Mouse (Mus musculus): ENCODE results near the gene Strn4. TPM values are rescaled to one million over a fixed set of nuclear protein-coding genes. Genes with fewer than 3 reads are reported as not detected.

Strn4 gene
- polyA plus RNA-seq, 1 experiment, result 11.3 TPM

- TF ChIP-seq TAL1 (IDR thresholded peaks at IDR 0.05; ENCODE audit: low read length) (no peak), GATA1 (IDR thresholded peaks at IDR 0.05; ENCODE audit: low read length) (no peak)
- Histone ChIP-seq H3K36me3 (ENCODE audit: control insufficient read depth) (peaks cover 84% of the 10 kb centered on the region), H3K4me1 (ENCODE audit: control insufficient read depth) (peaks cover 37% of the 10 kb centered on the region)
These were observed 22.5 kb downstream of the Strn4 start for GRCm38 (mm10) chr7:16837916-16838803.

GRCm38 (mm10) chr7:16838804-16839426 is 23.2 kb downstream of the Strn4 start:
- H3K27me3 ChIP-seq (ENCODE audit: control insufficient read depth), result no peaks in the 10 kb centered on the region
- no peak for TF ChIP-seq GATA1 (IDR thresholded peaks at IDR 0.05; ENCODE audit: low read length)
- no peak for TF ChIP-seq TAL1 (IDR thresholded peaks at IDR 0.05; ENCODE audit: low read length)
- peaks cover 45% of the 10 kb centered on the region for H3K4me1 ChIP-seq (ENCODE audit: control insufficient read depth)
- no peak overlapping the region for H3K4me3 ChIP-seq (replicated peaks)
- H3K36me3 ChIP-seq (ENCODE audit: control insufficient read depth), result peaks cover 76% of the 10 kb centered on the region
- H3K9me3 ChIP-seq (ENCODE audit: control insufficient read depth, low read length), result no peaks in the 10 kb centered on the region

More at GRCm38 (mm10) chr7:16837916-16838803, 22.5 kb downstream of the Strn4 start:
- Histone ChIP-seq H3K9me3 (ENCODE audit: control insufficient read depth, low read length) (no peaks in the 10 kb centered on the region), H3K27me3 (ENCODE audit: control insufficient read depth) (no peaks in the 10 kb centered on the region), H3K4me3 (replicated peaks) (no peak overlapping the region)

GRCm38 (mm10) chr7:16839427-16840108 is 23.9 kb downstream of the Strn4 start:
- no peaks in the 10 kb centered on the region for H3K9me3 ChIP-seq (ENCODE audit: control insufficient read depth, low read length)
- no peaks in the 10 kb centered on the region for H3K27me3 ChIP-seq (ENCODE audit: control insufficient read depth)
- TF ChIP-seq GATA1 (IDR thresholded peaks at IDR 0.05; ENCODE audit: low read length) (no peak), TAL1 (IDR thresholded peaks at IDR 0.05; ENCODE audit: low read length) (no peak)
- H3K36me3 ChIP-seq (ENCODE audit: control insufficient read depth), result peaks cover 70% of the 10 kb centered on the region
- H3K4me3 ChIP-seq (replicated peaks), result no peak overlapping the region
- H3K4me1 ChIP-seq (ENCODE audit: control insufficient read depth), result peaks cover 51% of the 10 kb centered on the region

GRCm38 (mm10) chr7:16840109-16840491 is 24.4 kb downstream of the Strn4 start:
- TF ChIP-seq TAL1 (IDR thresholded peaks at IDR 0.05; ENCODE audit: low read length), result no peak
- no peak for TF ChIP-seq GATA1 (IDR thresholded peaks at IDR 0.05; ENCODE audit: low read length)
- peaks cover 64% of the 10 kb centered on the region for H3K36me3 ChIP-seq (ENCODE audit: control insufficient read depth)
- H3K4me1 ChIP-seq (ENCODE audit: control insufficient read depth), result peaks cover 57% of the 10 kb centered on the region
- H3K27me3 ChIP-seq (ENCODE audit: control insufficient read depth), result no peaks in the 10 kb centered on the region
- no peaks in the 10 kb centered on the region for H3K9me3 ChIP-seq (ENCODE audit: control insufficient read depth, low read length)
- no peak overlapping the region for H3K4me3 ChIP-seq (replicated peaks)

GRCm38 (mm10) chr7:16841078-16841477 is 25.4 kb downstream of the Strn4 start:
- no peaks in the 10 kb centered on the region for H3K27me3 ChIP-seq (ENCODE audit: control insufficient read depth)
- TF ChIP-seq GATA1 (IDR thresholded peaks at IDR 0.05; ENCODE audit: low read length) (no peak), TAL1 (IDR thresholded peaks at IDR 0.05; ENCODE audit: low read length) (no peak)
- H3K4me1 ChIP-seq (ENCODE audit: control insufficient read depth), result peaks cover 66% of the 10 kb centered on the region
- no peaks in the 10 kb centered on the region for H3K9me3 ChIP-seq (ENCODE audit: control insufficient read depth, low read length)
- H3K4me3 ChIP-seq (replicated peaks), result no peak overlapping the region
- H3K36me3 ChIP-seq (ENCODE audit: control insufficient read depth), result peaks cover 57% of the 10 kb centered on the region

- Histone ChIP-seq H3K4me3 (replicated peaks) (peak overlapping the region; percentile 80), H3K27me3 (ENCODE audit: control insufficient read depth) (no peaks in the 10 kb centered on the region), H3K9me3 (ENCODE audit: control insufficient read depth, low read length) (no peaks in the 10 kb centered on the region), H3K36me3 (ENCODE audit: control insufficient read depth) (peaks cover 53% of the 10 kb centered on the region), H3K4me1 (ENCODE audit: control insufficient read depth) (peaks cover 66% of the 10 kb centered on the region)
- TF ChIP-seq GATA1 (IDR thresholded peaks at IDR 0.05; ENCODE audit: low read length), result no peak
These were observed 26.2 kb downstream of the Strn4 start for GRCm38 (mm10) chr7:16841561-16842560.

- Histone ChIP-seq H3K36me3 (ENCODE audit: control insufficient read depth) (peaks cover 46% of the 10 kb centered on the region), H3K4me1 (ENCODE audit: control insufficient read depth) (peaks cover 64% of the 10 kb centered on the region), H3K4me3 (replicated peaks) (peak within 1 kb of the TSS; percentile 80), H3K9me3 (ENCODE audit: control insufficient read depth, low read length) (no peaks in the 10 kb centered on the region), H3K27me3 (ENCODE audit: control insufficient read depth) (no peaks in the 10 kb centered on the region)
- no peak for TF ChIP-seq GATA1 (IDR thresholded peaks at IDR 0.05; ENCODE audit: low read length)
- no peak for TF ChIP-seq TAL1 (IDR thresholded peaks at IDR 0.05; ENCODE audit: low read length)
These were observed 27.0 kb downstream of the Strn4 start, which contains the start of gene Prkd2 for GRCm38 (mm10) chr7:16842645-16843063. Gene Prkd2, plus strand, starts transcription at chr7:16842902.

All from erythroblast, embryonic 14.5 days (primary cell).